Mouse (Mus musculus): Measurements from ENCODE around the gene Ide. TPM values are rescaled to one million over a fixed set of nuclear protein-coding genes. Genes with fewer than 3 reads are reported as not detected.

Ide gene
- polyA plus RNA-seq, 1 experiment from 2014 or later: 42.0 TPM

- no peaks in the 10 kb centered on the region for H3K4me1 ChIP-seq (replicated peaks; ENCODE audit: control insufficient read depth, insufficient read depth, low read length)
- 74% methylated on average over 6 of the region's 6 CpGs for WGBS
- no peak overlapping the region for H3K4me3 ChIP-seq (ENCODE audit: low read length)
- ATAC-seq (ENCODE audit: low read depth): no peak
- peaks cover 9% of the 10 kb centered on the region; the same call in 1 of the 2 replicates for H3K36me3 ChIP-seq (ENCODE audit: control insufficient read depth, insufficient read depth, low read length)
- no peak overlapping the region for H3K4me2 ChIP-seq (ENCODE audit: low read depth, low read length)
- H3K9me3 ChIP-seq (ENCODE audit: control insufficient read depth, low read length): no peaks in the 10 kb centered on the region
- H3K27me3 ChIP-seq (ENCODE audit: control insufficient read depth, insufficient read depth, low read depth, low read length): no peaks in the 10 kb centered on the region
- H3K27ac ChIP-seq (ENCODE audit: low read length): no peak overlapping the region
- no peak overlapping the region for H3K9ac ChIP-seq (ENCODE audit: low read length)
Measured at GRCm38 (mm10) chr19:37225197-37225862, 112.3 kb downstream of the Ide start.

Other genes with a start within 250 kb of the Ide start
- gene March5, start 130.3 kb downstream of the Ide start, polyA plus RNA-seq (2015; fragmentation: Nextera tagmentation; extraction: Ambion mirVana): 74.9 and 75.6 TPM in 2 replicates
- gene Cpeb3, start 129.3 kb downstream of the Ide start, polyA plus RNA-seq (2015; fragmentation: Nextera tagmentation; extraction: Ambion mirVana): 0.64 and 0.98 TPM in 2 replicates
- gene Kif11, start 38.6 kb upstream of the Ide start, polyA plus RNA-seq (2015; fragmentation: Nextera tagmentation; extraction: Ambion mirVana): 64.5 and 73.1 TPM in 2 replicates
- gene Hhex, start 97.0 kb upstream of the Ide start, polyA plus RNA-seq (2015; fragmentation: Nextera tagmentation; extraction: Ambion mirVana): 38.3 and 40.2 TPM in 2 replicates
- 13.2 and 13.7 TPM in 2 replicates for gene Exoc6, start 212.6 kb upstream of the Ide start, polyA plus RNA-seq (2015; fragmentation: Nextera tagmentation; extraction: Ambion mirVana)

All from lung, embryonic 16.5 days (tissue).